Mouse (Mus musculus) C2C12 (cell line): ENCODE measurements around the gene Fcgrt.

ENCODE experiments used
- CEBPB ChIP-seq: IDR thresholded peaks from one replicate; pipeline ENCODE4 v1.6.1; 2011; ENCODE audit warnings: low read depth, mild to moderate bottlenecking, control low read depth, moderate library complexity
- CTCF ChIP-seq: IDR thresholded peaks from one replicate; pipeline ENCODE4 v1.5.1; 2011; ENCODE audit not compliant: control insufficient read depth, insufficient read depth, insufficient read length
- MYOD1 ChIP-seq: IDR thresholded peaks from one replicate; pipeline ENCODE4 v1.6.1; 2011; ENCODE audit warnings: low read depth; ENCODE audit not compliant: control insufficient read depth, insufficient read length
- USF1 ChIP-seq: IDR thresholded peaks from one replicate; pipeline ENCODE4 v1.6.1; 2011; ENCODE audit warnings: low read depth, mild to moderate bottlenecking, control low read depth, moderate library complexity

DNA sequence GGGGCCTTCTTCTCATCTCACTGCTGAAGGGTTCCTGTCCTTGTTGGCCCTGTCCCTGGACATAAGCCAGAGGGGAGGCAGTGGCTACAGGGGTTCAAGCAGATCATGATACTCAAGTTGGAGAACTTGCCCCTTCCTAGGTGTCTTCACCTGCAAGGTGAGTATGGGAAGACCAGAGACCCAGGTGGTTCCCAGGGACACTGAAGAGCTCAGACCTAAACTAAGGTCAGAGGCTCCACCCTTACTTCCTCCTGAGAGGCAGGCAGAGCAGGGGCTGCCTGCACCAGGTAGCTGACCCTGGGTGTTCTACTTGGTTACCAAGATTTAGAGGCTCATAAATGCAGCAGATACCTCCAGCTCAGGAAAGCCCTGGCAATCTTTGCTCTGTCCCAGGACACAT lies 18.3 kb upstream of the Fcgrt start:
- no peak for TF ChIP-seq CTCF
- no peak for TF ChIP-seq MYOD1
- no peak for TF ChIP-seq USF1
- no peak for TF ChIP-seq CEBPB
